Mouse (Mus musculus) ES-Bruce4 (cell line): ENCODE data around the gene Fndc5.

Source experiments
- CTCF ChIP-seq: IDR thresholded peaks from one replicate; pipeline ENCODE4 v1.8.1; 2011; ENCODE audit warnings: low read depth, low read length
- POLR2A ChIP-seq: IDR thresholded peaks from one replicate; pipeline ENCODE4 v1.8.1; 2011; ENCODE audit warnings: low read length; ENCODE audit not compliant: insufficient read depth

GRCm38 (mm10) chr4:129142439-129143045 lies 5.7 kb downstream of the Fndc5 start:
- TF ChIP-seq POLR2A = no peak
- TF ChIP-seq CTCF = no peak
